Mouse (Mus musculus) forebrain, embryonic 15.5 days (tissue): ENCODE results near the gene Scamp5. TPM values are rescaled to one million over a fixed set of nuclear protein-coding genes. Genes with fewer than 3 reads are reported as not detected.
"Not testable (repeated sequence)": the region's sequence is repeated elsewhere in the genome, so short reads cannot be mapped to it uniquely, and the experiment has no call there.

Source experiments
- ATAC-seq: fragments of 200-750 bp; cut with Nextera tagmentation; replicated peaks from 2 replicates; pipeline ENCODE4 v1.8.0; 2017; ENCODE audit warnings: mild to moderate bottlenecking, moderate TSS enrichment, moderate library complexity
- H3K27ac ChIP-seq: fragments of 300-500 bp; sonication (generic); replicated peaks from 2 replicates; pipeline ENCODE4 v1.5.1; 2015; ENCODE audit warnings: mild to moderate bottlenecking, inconsistent platforms
- H3K27me3 ChIP-seq: fragments of 300-500 bp; sonication (generic); 2 replicates; pipeline ENCODE4 v1.6.1; 2015; ENCODE audit warnings: inconsistent platforms
- H3K36me3 ChIP-seq: fragments of 300-500 bp; sonication (generic); 2 replicates; pipeline ENCODE4 v1.6.1; 2015; ENCODE audit warnings: mild to moderate bottlenecking, inconsistent platforms
- H3K4me1 ChIP-seq: fragments of 300-500 bp; sonication (generic); 2 replicates; pipeline ENCODE4 v1.6.1; 2015; ENCODE audit warnings: inconsistent platforms
- H3K4me2 ChIP-seq: fragments of 300-500 bp; sonication (generic); replicated peaks from 2 replicates; pipeline ENCODE4 v1.6.1; 2015; ENCODE audit warnings: mild to moderate bottlenecking, inconsistent platforms
- H3K4me3 ChIP-seq: fragments of 300-500 bp; sonication (generic); 2 replicates; pipeline ENCODE4 v1.5.1; 2015; ENCODE audit warnings: mild to moderate bottlenecking, inconsistent platforms
- H3K9ac ChIP-seq: fragments of 300-500 bp; sonication (generic); replicated peaks from 2 replicates; pipeline ENCODE4 v1.6.1; 2015; ENCODE audit warnings: mild to moderate bottlenecking, inconsistent platforms
- H3K9me3 ChIP-seq: fragments of 300-500 bp; sonication (generic); 2 replicates; pipeline ENCODE4 v1.6.1; 2016; ENCODE audit warnings: inconsistent platforms
- WGBS: fragments of 180-500 bp; shearing (Covaris S2); methylation state at CpG from one replicate; pipeline ENCODE4 v1.1.7; 2015; ENCODE audit warnings: mixed read lengths; 5-methylcytosine and 5-hydroxymethylcytosine counted together
- polyA plus RNA-seq: library from polyadenylated mRNA; unstranded; fragments of >200 nt; fragmentation: Nextera tagmentation; extraction: Ambion mirVana; gene quantifications from 2 replicates; pipeline ENCODE4 v1.2.1, GENCODE M21; 2015

Scamp5 gene
- polyA plus RNA-seq, 1 experiment from 2014 or later = 106 TPM

GRCm38 (mm10) chr9:57427937-57428336 is 39.9 kb downstream of the Scamp5 start:
- no peak overlapping the region for H3K4me2 ChIP-seq
- WGBS = 68% methylated on average over 4 of the region's 4 CpGs
- no peak overlapping the region for H3K27ac ChIP-seq
- no peak overlapping the region for H3K4me3 ChIP-seq
- H3K9me3 ChIP-seq = no peaks in the 10 kb centered on the region
- peaks cover 10% of the 10 kb centered on the region for H3K4me1 ChIP-seq
- no peaks in the 10 kb centered on the region for H3K36me3 ChIP-seq
- no peaks in the 10 kb centered on the region for H3K27me3 ChIP-seq
- H3K9ac ChIP-seq = no peak overlapping the region
- no peak for ATAC-seq

DNA sequence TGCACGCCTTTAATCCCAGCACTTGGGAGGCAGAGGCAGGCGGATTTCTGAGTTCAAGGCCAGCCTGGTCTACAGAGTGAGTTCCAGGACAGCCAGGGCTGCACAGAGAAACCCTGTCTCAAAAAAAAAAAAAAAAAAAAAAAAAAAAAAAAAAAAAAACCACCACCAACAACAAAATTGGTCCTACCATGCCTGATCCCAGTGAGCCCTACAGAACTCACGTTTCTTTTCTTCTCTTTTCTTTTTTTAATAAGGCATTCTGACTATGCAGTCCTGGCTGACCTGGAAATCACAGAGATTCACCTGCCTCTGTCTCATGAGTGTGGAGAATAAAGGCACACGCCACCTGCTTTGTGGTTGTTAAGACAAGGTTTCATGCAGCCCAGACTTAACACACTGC is 40.7 kb downstream of the Scamp5 start:
- not testable (repeated sequence) for ATAC-seq, H3K9me3 ChIP-seq, H3K9ac ChIP-seq, H3K27me3 ChIP-seq, H3K4me1 ChIP-seq, H3K4me2 ChIP-seq, H3K4me3 ChIP-seq, H3K27ac ChIP-seq, H3K36me3 ChIP-seq
- 96% methylated on average over 4 of the region's 4 CpGs for WGBS

DNA sequence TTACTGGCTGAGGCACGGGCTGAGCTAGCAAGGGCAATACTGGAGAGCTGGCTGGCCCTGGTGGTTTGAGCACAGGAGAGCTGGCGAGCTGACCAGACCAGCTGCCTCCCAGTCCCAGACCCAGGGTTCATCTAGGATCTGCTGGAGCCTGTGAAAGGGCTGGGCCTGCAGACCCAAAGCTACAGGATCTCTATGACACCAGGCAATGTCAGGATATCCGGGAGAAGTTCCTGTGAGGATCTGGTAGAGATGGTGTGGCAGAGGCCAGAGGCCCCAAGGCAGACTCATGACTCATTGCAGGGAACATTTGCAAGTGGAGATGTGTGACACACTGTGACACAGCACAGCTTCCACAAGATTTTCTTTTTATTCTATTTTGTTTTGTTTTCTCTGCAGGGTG is 42.7 kb downstream of the Scamp5 start:
- no peak overlapping the region for H3K4me3 ChIP-seq
- WGBS = 84% methylated on average over 3 of the region's 3 CpGs
- no peak for ATAC-seq

DNA sequence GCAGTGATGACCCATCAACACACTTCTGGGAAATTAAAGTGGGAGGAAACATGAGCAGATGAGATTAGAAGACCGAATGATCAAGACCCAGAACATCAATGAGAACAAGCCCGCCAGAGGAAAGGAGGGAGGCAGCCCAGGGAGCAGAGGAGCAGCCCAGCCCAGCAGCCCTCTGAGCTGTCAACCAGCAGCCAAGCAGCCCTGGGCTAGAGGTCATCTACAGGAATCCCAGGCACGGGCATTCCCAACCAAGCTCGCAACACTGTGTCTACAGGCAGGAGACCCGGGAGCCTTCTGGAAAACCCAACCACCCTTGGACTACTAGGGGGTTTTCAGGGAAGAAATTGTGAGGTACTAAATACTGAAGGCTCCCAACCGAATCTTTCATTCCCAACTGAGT is 43.8 kb downstream of the Scamp5 start:
- Histone ChIP-seq H3K4me1 (peaks cover 11% of the 10 kb centered on the region; the same call in 1 of the 2 replicates), H3K27me3 (no peaks in the 10 kb centered on the region), H3K9ac (no peak overlapping the region), H3K4me2 (no peak overlapping the region), H3K4me3 (no peak overlapping the region), H3K36me3 (no peaks in the 10 kb centered on the region), H3K27ac (no peak overlapping the region), H3K9me3 (no peaks in the 10 kb centered on the region)
- no peak for ATAC-seq
- WGBS = 86% methylated on average over 6 of the region's 6 CpGs

More for the DNA sequence above, 42.7 kb downstream of the Scamp5 start:
- H3K4me1 ChIP-seq = peaks cover 8% of the 10 kb centered on the region; the same call in 1 of the 2 replicates
- H3K27me3 ChIP-seq = no peaks in the 10 kb centered on the region
- H3K36me3 ChIP-seq = no peaks in the 10 kb centered on the region
- no peak overlapping the region for H3K4me2 ChIP-seq
- no peaks in the 10 kb centered on the region for H3K9me3 ChIP-seq
- no peak overlapping the region for H3K27ac ChIP-seq
- no peak overlapping the region for H3K9ac ChIP-seq

DNA sequence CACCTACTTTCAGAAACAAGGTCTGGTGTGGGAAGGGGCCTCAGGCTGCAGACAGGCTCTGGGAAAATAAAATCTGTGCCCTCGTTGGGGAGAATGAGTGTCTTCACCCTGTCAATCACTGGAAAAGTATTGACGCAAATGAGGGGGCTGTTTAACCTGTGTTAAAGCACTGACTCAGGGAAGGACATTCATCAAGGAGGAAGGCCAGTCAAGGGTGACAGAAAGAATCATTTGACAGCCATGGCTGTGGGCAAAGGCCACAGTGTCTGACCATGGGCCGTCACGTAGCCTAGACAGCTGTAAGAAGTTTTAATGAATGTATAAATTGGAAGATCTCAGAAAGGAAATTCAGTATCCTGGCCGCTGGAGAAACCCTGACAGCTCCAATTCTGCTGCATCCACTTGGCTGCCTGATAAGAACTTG is 46.2 kb downstream of the Scamp5 start:
- no peak overlapping the region for H3K27ac ChIP-seq
- H3K9me3 ChIP-seq = no peaks in the 10 kb centered on the region
- H3K4me2 ChIP-seq = no peak overlapping the region
- 67% methylated on average over 5 of the region's 5 CpGs for WGBS
- no peak overlapping the region for H3K4me3 ChIP-seq
- H3K36me3 ChIP-seq = no peaks in the 10 kb centered on the region
- H3K9ac ChIP-seq = no peak overlapping the region
- H3K4me1 ChIP-seq = peaks cover 11% of the 10 kb centered on the region; the same call in 1 of the 2 replicates
- H3K27me3 ChIP-seq = no peaks in the 10 kb centered on the region
- no peak for ATAC-seq

- H3K27ac ChIP-seq = peak overlapping the region; percentile 31; the same call in 1 of the 2 replicates
- ATAC-seq = no peak
Observed at GRCm38 (mm10) chr9:57421121-57421571, 46.7 kb downstream of the Scamp5 start.

DNA sequence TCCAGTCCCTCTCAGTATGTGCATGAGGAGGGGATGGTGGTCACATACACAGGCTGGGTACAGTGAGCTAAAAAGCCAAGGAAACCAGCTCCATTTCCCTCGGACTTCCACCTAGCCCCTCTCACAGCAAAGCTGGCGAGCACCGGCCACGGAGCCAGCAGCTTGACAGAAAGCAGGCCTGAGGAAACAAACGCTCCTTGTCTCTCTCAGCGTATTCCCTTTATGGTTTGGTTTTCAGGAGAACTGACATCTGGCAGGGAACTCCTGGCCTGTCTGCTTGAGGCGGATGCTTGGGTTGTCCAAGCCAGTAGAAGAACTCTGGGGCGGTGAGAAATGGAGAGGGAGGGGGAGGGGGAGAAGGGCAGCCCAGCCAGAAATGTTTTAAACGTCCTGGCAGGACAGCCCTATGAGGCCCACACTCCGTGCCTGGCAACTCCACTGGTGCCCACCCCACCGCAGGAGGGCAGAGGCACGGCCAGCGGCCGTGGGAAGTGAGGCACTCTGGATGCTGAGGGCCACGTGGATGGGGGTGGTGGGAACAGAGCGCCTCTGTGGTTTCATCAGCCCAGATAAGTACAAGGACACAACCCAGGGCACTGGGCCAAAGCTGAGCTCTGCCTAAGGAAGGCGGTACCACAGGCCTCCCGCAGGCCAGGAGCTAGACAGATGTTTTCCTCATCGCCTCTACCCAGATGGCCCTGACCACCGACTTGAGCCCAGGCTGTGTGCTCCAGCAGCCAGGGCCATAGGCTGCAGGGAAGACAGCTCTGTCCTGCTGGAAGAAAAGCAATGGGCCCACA is 47.3 kb downstream of the Scamp5 start:
- H3K4me3 ChIP-seq = no peak overlapping the region
- no peak overlapping the region for H3K4me2 ChIP-seq
- H3K36me3 ChIP-seq = no peaks in the 10 kb centered on the region
- peak overlapping the region; percentile 31; the same call in 1 of the 2 replicates for H3K27ac ChIP-seq
- H3K9me3 ChIP-seq = no peaks in the 10 kb centered on the region
- peak; percentile 67 for ATAC-seq
- H3K27me3 ChIP-seq = no peaks in the 10 kb centered on the region
- peaks cover 11% of the 10 kb centered on the region; the same call in 1 of the 2 replicates for H3K4me1 ChIP-seq
- whole genome bisulfite sequencing = 68% methylated on average over 20 of the region's 20 CpGs
- no peak overlapping the region for H3K9ac ChIP-seq

More at GRCm38 (mm10) chr9:57421121-57421571, 46.7 kb downstream of the Scamp5 start:
- Histone ChIP-seq H3K9ac (no peak overlapping the region), H3K4me2 (no peak overlapping the region), H3K4me1 (peaks cover 11% of the 10 kb centered on the region; the same call in 1 of the 2 replicates), H3K9me3 (no peaks in the 10 kb centered on the region), H3K36me3 (no peaks in the 10 kb centered on the region), H3K4me3 (no peak overlapping the region), H3K27me3 (no peaks in the 10 kb centered on the region)
- WGBS = 84% methylated on average over 9 of the region's 9 CpGs

- Histone ChIP-seq H3K27ac (0 out of 2 replicates have a peak overlapping the region, but pooled peaks have one; percentile 31), H3K9ac (no peak overlapping the region), H3K4me2 (no peak overlapping the region), H3K36me3 (no peaks in the 10 kb centered on the region), H3K27me3 (no peaks in the 10 kb centered on the region), H3K4me3 (no peak overlapping the region), H3K4me1 (peaks cover 11% of the 10 kb centered on the region; the same call in 1 of the 2 replicates), H3K9me3 (no peaks in the 10 kb centered on the region)
- WGBS = 88% methylated on average over 16 of the region's 16 CpGs
- ATAC-seq = no peak
Observed at GRCm38 (mm10) chr9:57419521-57420267, 48.2 kb downstream of the Scamp5 start.

DNA sequence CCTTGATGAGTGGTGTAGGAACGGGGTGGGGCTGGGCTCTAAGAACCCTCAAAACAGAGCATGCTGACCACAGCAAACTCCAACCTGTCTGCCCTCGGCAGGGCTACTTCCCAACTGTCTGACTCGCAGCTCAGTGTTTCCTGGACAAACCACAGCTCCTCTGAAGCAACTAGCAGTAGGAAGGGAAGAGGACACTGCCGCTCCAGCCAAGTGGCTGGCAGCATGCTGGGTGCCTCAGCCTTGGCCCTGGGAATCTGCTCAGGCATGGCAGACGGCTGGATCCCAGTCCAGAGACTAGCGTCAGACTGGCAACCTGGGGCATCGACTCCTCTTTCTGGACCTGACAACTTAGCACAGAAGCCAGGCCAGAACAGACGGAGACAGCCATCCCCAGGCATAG is 50.5 kb downstream of the Scamp5 start:
- no peak for ATAC-seq
- H3K27me3 ChIP-seq = no peaks in the 10 kb centered on the region
- H3K27ac ChIP-seq = no peak overlapping the region
- WGBS = 89% methylated on average over 8 of the region's 8 CpGs
- no peaks in the 10 kb centered on the region for H3K36me3 ChIP-seq
- H3K9me3 ChIP-seq = no peaks in the 10 kb centered on the region
- H3K4me1 ChIP-seq = peaks cover 11% of the 10 kb centered on the region; the same call in 1 of the 2 replicates
- H3K4me2 ChIP-seq = no peak overlapping the region
- no peak overlapping the region for H3K4me3 ChIP-seq
- no peak overlapping the region for H3K9ac ChIP-seq

DNA sequence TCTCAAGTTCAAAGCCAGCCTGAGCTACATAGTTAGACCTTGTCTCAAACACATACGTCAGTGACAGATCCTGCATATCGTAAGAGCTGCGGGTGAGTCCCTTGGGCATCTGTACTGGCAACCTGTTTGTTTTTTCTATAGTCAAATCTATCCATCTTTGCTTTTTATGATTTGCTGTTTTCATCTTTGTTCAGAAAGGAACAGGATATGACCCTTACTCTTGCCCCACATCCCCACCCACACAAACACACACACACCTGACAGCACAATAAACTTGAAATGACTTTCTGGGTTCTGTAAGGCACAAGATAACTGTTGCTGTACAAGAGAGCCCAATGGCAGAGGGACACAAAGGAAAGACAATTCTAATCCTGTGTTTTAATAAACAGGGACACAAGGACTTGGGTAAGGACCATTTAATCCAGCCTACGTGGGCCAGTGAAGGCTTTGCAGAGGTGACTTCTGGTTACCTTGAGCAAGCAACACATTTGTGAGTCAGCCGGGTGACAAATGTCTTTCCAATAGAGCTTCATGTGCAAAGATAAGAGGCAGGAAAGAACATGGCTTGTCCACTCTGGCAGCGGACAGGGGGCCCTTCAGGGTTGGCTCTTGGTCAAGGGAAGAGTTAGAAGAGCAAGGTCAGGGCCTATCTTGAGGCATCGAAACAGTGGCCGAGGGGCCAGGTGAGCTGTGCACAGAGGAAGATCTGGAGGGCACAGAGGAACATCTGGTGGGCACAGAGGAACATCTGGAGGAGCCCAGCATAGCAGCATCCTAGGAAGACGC is 60.5 kb downstream of the Scamp5 start:
- no peak overlapping the region for H3K9ac ChIP-seq
- no peak overlapping the region for H3K4me2 ChIP-seq
- no peaks in the 10 kb centered on the region for H3K36me3 ChIP-seq
- H3K9me3 ChIP-seq = no peaks in the 10 kb centered on the region
- H3K27ac ChIP-seq = no peak overlapping the region
- no peaks in the 10 kb centered on the region for H3K4me1 ChIP-seq
- ATAC-seq = no peak
- no peaks in the 10 kb centered on the region for H3K27me3 ChIP-seq
- 96% methylated on average over 9 of the region's 9 CpGs for WGBS
- no peak overlapping the region for H3K4me3 ChIP-seq

GRCm38 (mm10) chr9:57406395-57406794 is 61.5 kb downstream of the Scamp5 start:
- no peak for ATAC-seq
- no peak overlapping the region for H3K4me3 ChIP-seq
- no peaks in the 10 kb centered on the region for H3K9me3 ChIP-seq
- H3K27me3 ChIP-seq = no peaks in the 10 kb centered on the region
- no peak overlapping the region for H3K27ac ChIP-seq
- no peak overlapping the region for H3K9ac ChIP-seq
- 89% methylated on average over 5 of the region's 5 CpGs for WGBS
- no peaks in the 10 kb centered on the region for H3K36me3 ChIP-seq
- no peaks in the 10 kb centered on the region for H3K4me1 ChIP-seq
- no peak overlapping the region for H3K4me2 ChIP-seq
